Mouse (Mus musculus): ENCODE results near the gene Tsen54.

- TF ChIP-seq CTCF (IDR thresholded peaks at IDR 0.05; ENCODE audit: insufficient read depth, low read depth, low read length) (no peak), POLR2A (IDR thresholded peaks at IDR 0.05; ENCODE audit: insufficient read depth, low read depth, low read length) (no peak)
Observed at GRCm38 (mm10) chr11:115811381-115812093, 3.0 kb upstream of the Tsen54 start.

All from olfactory bulb, adult 2 months (tissue).